Mouse (Mus musculus): ENCODE results near the gene Ccdc34.

The Ccdc34 gene

GRCm38 (mm10) chr2:110180316-110180670 lies 162.7 kb downstream of the Ccdc34 start:
- no peak for DNase-seq (ENCODE audit: low spot score)

DNA sequence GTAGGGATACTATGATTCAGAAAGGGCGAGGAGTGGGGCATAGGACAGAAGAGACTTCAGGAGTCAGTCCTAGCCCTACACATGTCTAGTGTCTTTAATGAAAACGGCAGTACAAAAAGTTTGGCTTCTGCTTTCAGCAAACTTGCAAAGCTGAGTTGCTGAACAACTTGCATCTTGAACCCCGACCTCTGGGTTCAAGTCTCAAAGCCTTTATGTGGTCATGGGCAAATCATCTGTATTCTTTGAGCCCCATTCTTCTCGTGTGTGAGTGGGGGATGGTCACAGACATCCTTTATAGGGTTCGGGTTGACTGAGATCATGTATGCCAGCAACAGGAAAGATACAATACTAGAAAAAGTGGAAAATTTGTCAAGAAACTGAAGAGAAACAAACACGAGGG lies 164.0 kb downstream of the Ccdc34 start:
- DNase-seq (ENCODE audit: low spot score), result no peak

DNA sequence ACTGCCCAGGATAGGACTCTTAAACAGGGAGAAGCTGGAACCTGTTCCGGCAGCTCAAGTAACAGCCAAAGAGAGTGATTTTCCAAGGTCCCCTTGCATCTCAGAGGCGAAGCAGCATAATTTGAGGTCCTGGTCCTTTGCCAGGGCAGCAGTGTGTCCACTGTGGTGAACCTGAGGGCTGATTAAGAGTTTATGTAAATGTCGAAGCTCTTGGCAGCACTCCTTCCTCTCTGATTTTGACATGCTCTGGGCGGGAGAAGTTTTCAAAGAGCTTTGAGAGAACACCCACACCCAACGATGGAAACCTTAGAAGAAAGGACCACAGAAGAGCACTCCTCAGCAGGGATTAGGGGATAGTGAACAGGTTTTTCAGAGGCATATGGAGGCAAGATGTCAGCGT lies 164.6 kb downstream of the Ccdc34 start:
- no peak for DNase-seq (ENCODE audit: low spot score)

DNA sequence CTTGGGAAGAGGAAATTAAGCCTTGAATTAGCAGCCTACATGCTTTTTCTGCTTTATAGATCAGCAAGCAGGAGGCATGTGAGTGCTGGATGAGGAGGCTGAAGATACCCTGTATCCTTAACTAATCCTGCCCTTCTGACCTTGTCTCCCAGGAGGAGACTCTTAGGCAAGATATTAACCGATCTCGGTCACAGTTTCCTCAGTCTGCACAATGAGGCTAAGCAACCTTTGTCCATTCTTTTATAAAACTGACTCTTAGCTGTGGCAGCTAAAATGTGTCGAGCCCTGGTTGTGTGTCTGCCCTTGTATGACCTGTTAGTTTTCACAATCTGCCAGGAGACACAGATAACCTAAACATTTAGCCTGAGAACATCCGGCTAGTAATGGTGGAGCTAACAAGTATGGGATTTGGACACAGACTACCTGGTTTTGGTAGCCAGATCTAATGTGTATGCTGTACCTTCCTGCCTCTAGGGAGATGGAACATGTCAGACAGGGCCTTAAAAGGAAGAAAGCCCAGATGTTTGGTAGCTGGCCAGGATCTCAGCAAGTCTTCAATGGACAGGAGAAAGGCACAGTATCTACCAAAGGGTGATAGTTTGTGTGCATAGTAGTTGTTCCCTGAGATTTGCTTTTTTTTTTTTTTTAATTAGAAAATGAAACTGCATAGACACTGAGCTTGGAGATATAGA lies 165.3 kb downstream of the Ccdc34 start:
- DNase-seq (ENCODE audit: low spot score), result no peak

DNA sequence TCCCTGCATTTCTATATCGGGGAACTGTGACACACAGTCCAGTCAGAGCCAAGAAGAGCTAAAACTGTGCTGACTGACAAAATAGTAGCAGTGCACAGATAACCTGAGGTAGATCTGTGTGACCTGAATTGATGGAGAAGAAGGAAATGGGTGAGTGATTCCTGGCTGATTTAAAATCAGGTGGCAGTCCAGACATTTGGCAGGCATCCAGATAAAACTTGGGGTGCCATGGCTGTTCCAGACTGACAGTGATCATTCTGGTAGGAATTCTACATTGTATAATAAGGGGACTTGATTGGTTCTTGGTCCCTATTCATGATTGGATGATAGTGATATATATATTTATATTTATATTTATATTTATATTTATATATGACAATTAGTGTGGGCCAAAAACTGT lies 166.5 kb downstream of the Ccdc34 start:
- no peak for DNase-seq (ENCODE audit: low spot score)

GRCm38 (mm10) chr2:110186427-110186980 lies 168.9 kb downstream of the Ccdc34 start:
- no peak for DNase-seq (ENCODE audit: low spot score)

GRCm38 (mm10) chr2:110188696-110189397 lies 171.2 kb downstream of the Ccdc34 start:
- no peak for DNase-seq (ENCODE audit: low spot score)

- DNase-seq (ENCODE audit: low spot score), result no peak
Observed at GRCm38 (mm10) chr2:110190416-110190815, 172.8 kb downstream of the Ccdc34 start.

GRCm38 (mm10) chr2:110191186-110191690 lies 173.6 kb downstream of the Ccdc34 start:
- DNase-seq (ENCODE audit: low spot score), result peak; percentile 32

GRCm38 (mm10) chr2:110191965-110192701 lies 174.5 kb downstream of the Ccdc34 start:
- DNase-seq (ENCODE audit: low spot score), result peak; percentile 54

GRCm38 (mm10) chr2:110192702-110193312 lies 175.2 kb downstream of the Ccdc34 start:
- DNase-seq (ENCODE audit: low spot score), result no peak

DNA sequence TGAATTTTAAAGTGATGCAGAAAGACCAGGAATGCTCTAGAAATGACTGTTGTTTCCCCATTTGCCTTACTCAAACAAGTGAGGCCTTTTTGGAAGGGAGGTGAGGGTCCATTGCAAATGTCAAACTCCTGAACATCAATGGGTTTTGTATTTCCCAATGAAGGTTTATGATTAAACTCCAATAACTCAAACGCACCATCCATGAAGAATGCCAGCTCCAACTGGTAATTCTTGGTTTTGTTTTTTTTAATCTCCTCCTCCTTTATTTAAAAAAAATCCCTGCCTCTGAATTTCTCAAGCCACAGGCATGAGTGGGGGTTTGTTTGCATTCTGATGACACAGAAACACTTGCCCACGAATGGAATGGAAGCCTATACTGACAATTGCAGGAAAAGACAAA lies 178.9 kb downstream of the Ccdc34 start:
- no peak for DNase-seq (ENCODE audit: low spot score)

GRCm38 (mm10) chr2:110199648-110200047 lies 182.0 kb downstream of the Ccdc34 start:
- DNase-seq (ENCODE audit: low spot score), result no peak

- no peak for DNase-seq (ENCODE audit: low spot score)
Observed at GRCm38 (mm10) chr2:110201770-110202169, 184.2 kb downstream of the Ccdc34 start.

GRCm38 (mm10) chr2:110202716-110203497 lies 185.3 kb downstream of the Ccdc34 start:
- DNase-seq (ENCODE audit: low spot score), result no peak

- no peak for DNase-seq (ENCODE audit: low spot score)
Observed at GRCm38 (mm10) chr2:110204169-110204568, 186.6 kb downstream of the Ccdc34 start.

DNA sequence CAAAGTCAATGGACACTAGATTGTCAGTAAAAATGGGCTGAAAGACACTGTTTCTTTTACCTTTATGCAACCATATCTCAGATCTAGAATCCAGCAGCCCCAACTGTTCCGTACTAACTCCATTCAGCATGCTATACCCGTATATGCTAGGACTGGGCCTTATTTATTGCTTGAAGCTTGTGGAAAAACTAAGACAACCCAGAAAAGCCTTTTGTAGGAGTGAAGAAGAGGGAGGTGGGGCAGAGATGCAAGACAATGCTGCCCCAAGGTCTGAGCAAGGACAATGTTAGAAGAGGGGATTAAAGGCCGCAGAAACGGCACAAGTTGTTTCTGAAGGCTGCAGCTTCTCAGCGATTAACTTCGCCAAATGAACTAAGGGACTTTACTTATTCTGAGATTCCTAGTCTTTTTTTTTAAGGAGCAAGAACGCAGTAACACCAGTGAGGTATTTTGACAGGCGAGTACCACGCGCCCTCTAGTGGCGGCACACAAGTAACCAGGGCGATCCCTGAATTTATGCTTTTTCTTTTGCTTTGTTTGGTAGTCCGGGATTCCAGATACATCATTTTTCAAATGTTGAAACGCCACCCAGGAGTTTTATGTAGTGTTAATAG lies 187.2 kb downstream of the Ccdc34 start:
- peak; percentile 86 for DNase-seq (ENCODE audit: low spot score)

DNA sequence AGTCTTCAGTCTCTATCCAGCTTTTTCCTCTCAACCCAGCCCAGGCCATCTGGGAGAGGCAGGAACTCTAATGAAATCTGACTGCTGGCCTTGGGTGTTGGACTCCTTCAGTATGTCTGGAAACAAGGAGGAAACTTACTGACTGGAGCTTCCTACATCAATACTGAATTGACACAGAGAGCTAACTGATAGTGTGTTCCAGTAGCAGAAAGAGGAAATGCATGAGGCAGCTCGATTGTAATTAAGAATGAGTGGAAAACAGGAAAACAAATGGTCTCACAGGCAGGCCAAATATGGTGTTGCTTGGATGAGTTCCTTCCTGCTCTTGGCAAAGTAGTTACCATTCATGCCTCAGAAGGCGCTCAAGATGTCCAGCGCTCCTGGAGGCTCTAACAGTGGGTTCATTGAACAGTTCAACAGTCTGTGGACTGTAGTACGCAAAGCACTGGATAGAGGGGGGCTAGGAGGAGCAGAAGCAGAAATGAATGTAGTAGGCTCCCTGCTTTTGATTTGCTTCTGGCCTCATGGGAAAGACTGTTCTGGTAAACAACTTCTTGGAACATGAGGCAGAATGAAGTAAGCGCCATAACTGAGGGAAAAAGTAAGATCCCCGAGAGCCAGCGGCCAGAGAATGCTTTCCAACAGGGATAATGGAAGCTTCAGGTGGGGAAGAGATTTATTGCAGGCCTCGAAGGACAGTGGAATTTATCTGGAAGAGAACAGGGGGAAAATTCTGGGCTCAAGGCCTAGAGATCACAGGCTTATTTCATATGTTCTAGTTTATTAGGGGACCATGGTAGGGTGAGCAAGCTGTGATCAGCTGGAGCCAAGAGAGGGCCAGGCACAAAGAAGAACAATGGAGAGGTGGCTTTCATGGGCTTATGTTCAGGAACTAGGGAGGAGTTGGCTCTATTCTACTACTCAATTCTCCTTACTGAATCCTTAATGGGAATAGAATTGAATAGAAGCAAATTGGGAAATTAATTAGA lies 193.2 kb downstream of the Ccdc34 start:
- no peak for DNase-seq (ENCODE audit: low spot score)

GRCm38 (mm10) chr2:110214278-110214677 lies 196.7 kb downstream of the Ccdc34 start:
- no peak for DNase-seq (ENCODE audit: low spot score)
